Mouse (Mus musculus) heart, adult 2 months (tissue): ENCODE measurements around the gene Gm3336. TPM values are rescaled to one million over a fixed set of nuclear protein-coding genes. Genes with fewer than 3 reads are reported as not detected.
A peak's percentile ranks its signal among the peaks of the same experiment; 100 is the strongest.

ENCODE experiments used
- DNase-seq, 2 experiments: peaks; one replicate each; pipeline ENCODE4 v3.0.0; 2021
- H3K27ac ChIP-seq: fragments of 200-600 bp; 2 replicates; pipeline ENCODE4 v1.8.1; 2022
- H3K27me3 ChIP-seq: fragments of 200-500 bp; 2 replicates; pipeline ENCODE4 v1.6.1; 2012; ENCODE audit warnings: mild to moderate bottlenecking, low read length, inconsistent platforms, mixed read lengths; ENCODE audit not compliant: control insufficient read depth, insufficient read depth
- H3K36me3 ChIP-seq: fragments of 200-500 bp; 2 replicates; pipeline ENCODE4 v1.6.1; 2012; ENCODE audit warnings: low read length, inconsistent platforms; ENCODE audit not compliant: control insufficient read depth, insufficient read depth
- H3K4me1 ChIP-seq: fragments of 200-500 bp; 2 replicates; pipeline ENCODE4 v1.6.1; 2011; ENCODE audit warnings: low read length; ENCODE audit not compliant: control insufficient read depth, insufficient read depth
- H3K4me3 ChIP-seq: fragments of 200-600 bp; 2 replicates; pipeline ENCODE4 v1.8.1; 2022
- H3K79me2 ChIP-seq: fragments of 200-500 bp; replicated peaks from 2 replicates; pipeline ENCODE4 v1.6.1; 2012; ENCODE audit warnings: mild to moderate bottlenecking, inconsistent platforms, low read length, moderate library complexity, mixed read lengths; ENCODE audit not compliant: control insufficient read depth, insufficient read depth
- H3K9ac ChIP-seq: fragments of 200-500 bp; 2 replicates; pipeline ENCODE4 v1.6.1; 2012; ENCODE audit warnings: low read depth, mild to moderate bottlenecking, control low read depth, inconsistent platforms, low read length, mixed read lengths
- CTCF ChIP-seq: fragments of 200-600 bp; IDR thresholded peaks from 2 replicates; pipeline ENCODE4 v1.8.1; 2022; ENCODE audit warnings: antibody characterized with exemption, mild to moderate bottlenecking, moderate library complexity
- EP300 ChIP-seq: fragments of 200-500 bp; IDR thresholded peaks from 2 replicates; pipeline ENCODE4 v1.6.1; 2011; ENCODE audit warnings: low read depth, low read length, control low read depth; ENCODE audit not compliant: insufficient read depth
- POLR2A ChIP-seq: fragments of 200-500 bp; IDR thresholded peaks from 2 replicates; pipeline ENCODE4 v1.6.1; 2011; ENCODE audit warnings: mild to moderate bottlenecking, low read depth, low read length, control low read depth; ENCODE audit not compliant: insufficient read depth
- whole genome bisulfite sequencing: fragments of 180-500 bp; shearing (Covaris S2); methylation state at CpG from one replicate; pipeline ENCODE4 v1.1.7; 2018; 5-methylcytosine and 5-hydroxymethylcytosine counted together
- intact Hi-C: fragments of 180-260 bp; cut with DNase I; formaldehyde crosslinking; loops from one replicate; pipeline ENCODE4 v1.15.1; 2025
- polyA plus RNA-seq: library from polyadenylated mRNA; depleted of rRNA; stranded (reverse); fragments of >200 nt; gene quantifications from 2 replicates; pipeline ENCODE4 v1.2.3, GENCODE M21; 2012
- total RNA-seq, 2 experiments: library from RNA; stranded (reverse); gene quantifications; 2 replicates each; pipeline ENCODE4 v1.2.3; 2021

The Gm3336 gene
- total and polyA plus RNA-seq, 3 experiments = not detected

- Histone ChIP-seq H3K4me1 (peaks cover 10% of the 10 kb centered on the region), H3K4me3 (no peak overlapping the region), H3K36me3 (no peaks in the 10 kb centered on the region), H3K79me2 (no peaks in the 10 kb centered on the region), H3K9ac (no peak overlapping the region), H3K27ac (no peak overlapping the region), H3K27me3 (no peaks in the 10 kb centered on the region)
- no peak for DNase-seq
- WGBS = 55% methylated on average over 5 of the region's 5 CpGs
- intact Hi-C loops = no loop called here
- TF ChIP-seq EP300 (no peak), CTCF (no peak), POLR2A (no peak)
Measured at GRCm38 (mm10) chr8:70689892-70690390, 28.4 kb upstream of the Gm3336 start.

- intact Hi-C loops = no loop called here
- Histone ChIP-seq H3K36me3 (no peaks in the 10 kb centered on the region), H3K27ac (no peak overlapping the region), H3K4me3 (no peak overlapping the region), H3K4me1 (peaks cover 13% of the 10 kb centered on the region), H3K27me3 (no peaks in the 10 kb centered on the region), H3K79me2 (no peaks in the 10 kb centered on the region), H3K9ac (no peak overlapping the region)
- WGBS = 94% methylated on average over 4 of the region's 4 CpGs
- TF ChIP-seq EP300 (no peak), POLR2A (no peak), CTCF (no peak)
- DNase-seq = no peak
Measured at GRCm38 (mm10) chr8:70691230-70691629, 27.1 kb upstream of the Gm3336 start.

DNA sequence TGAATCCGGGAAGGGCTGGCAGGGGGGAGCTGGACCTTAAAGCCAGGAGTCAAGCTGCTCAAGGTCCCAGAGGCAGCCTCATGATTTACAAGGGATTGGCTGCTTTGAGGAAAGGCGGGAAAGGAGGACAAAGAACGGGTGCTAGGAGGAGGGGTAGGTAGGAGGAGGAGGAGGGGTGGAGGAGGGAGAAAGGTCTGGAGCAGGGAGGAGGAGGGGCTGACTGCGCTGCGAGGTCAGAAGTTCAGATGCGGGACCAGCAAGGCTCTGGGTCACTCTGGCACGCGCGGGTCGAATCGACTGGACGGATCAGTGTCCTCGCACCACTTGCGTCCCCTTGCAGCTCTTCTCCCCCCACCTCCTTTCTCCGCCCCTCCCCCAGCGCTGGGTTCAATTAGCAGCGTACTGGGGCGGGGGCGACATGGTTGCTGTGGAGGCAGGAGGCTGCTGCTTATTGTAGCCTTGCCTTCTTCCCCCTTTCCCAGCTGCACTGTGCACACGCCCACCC lies 26.6 kb upstream of the Gm3336 start:
- Histone ChIP-seq H3K4me3 (no peak overlapping the region), H3K36me3 (no peaks in the 10 kb centered on the region), H3K27ac (no peak overlapping the region), H3K79me2 (no peaks in the 10 kb centered on the region), H3K9ac (no peak overlapping the region), H3K4me1 (peaks cover 13% of the 10 kb centered on the region), H3K27me3 (no peaks in the 10 kb centered on the region)
- TF ChIP-seq CTCF (no peak), EP300 (no peak)
- 12% methylated on average over 18 of the region's 20 CpGs for WGBS
- intact Hi-C loops = no loop called here
- no peak for DNase-seq

GRCm38 (mm10) chr8:70693636-70694035 lies 24.7 kb upstream of the Gm3336 start:
- TF ChIP-seq POLR2A (0 out of 2 replicates have a peak, but pooled peaks have one; percentile 10), EP300 (no peak), CTCF (no peak)
- DNase-seq = no peak
- H3K36me3 ChIP-seq = peaks cover 2% of the 10 kb centered on the region; the same call in 1 of the 2 replicates
- H3K9ac ChIP-seq = no peak overlapping the region
- no peak overlapping the region for H3K27ac ChIP-seq
- H3K4me1 ChIP-seq = peaks cover 12% of the 10 kb centered on the region
- intact Hi-C loops = no loop called here
- no peak overlapping the region for H3K4me3 ChIP-seq
- H3K79me2 ChIP-seq = no peaks in the 10 kb centered on the region
- H3K27me3 ChIP-seq = no peaks in the 10 kb centered on the region
- WGBS = 27% methylated on average over 5 of the region's 5 CpGs

DNA sequence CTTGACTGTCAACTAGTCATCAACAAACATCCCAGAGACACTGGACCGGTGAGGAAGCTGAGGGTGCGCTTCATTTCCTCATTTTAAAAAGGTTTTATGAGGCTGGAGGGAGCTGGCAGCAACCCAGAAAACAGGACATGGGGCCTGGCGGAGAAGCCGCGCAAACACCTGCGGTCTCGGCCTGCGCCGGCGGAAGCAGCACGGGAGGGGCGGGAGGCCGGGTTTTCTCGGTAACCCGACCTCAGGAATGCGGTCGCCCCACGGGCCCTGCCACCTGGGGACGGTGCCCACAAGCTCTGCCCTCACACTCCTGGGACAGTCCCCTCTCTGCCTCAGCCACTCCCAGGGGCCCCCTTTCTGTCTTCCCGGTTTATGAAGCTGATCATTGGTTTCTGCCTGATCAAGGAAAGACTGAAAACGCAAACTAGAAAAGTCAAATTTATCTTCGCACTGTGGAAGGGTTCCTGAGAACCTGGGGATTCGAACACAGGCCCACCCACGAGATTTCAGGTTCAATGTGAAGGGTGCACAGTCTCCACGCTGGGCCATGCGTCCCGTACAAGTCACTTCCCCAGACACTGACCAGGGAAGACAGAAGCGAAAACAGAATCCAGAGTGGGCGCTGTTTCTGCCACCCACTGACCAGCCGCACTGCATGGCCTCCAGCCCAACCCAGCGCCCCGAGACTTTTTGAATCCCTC lies 22.9 kb upstream of the Gm3336 start:
- TF ChIP-seq EP300 (no peak), POLR2A (0 out of 2 replicates have a peak, but pooled peaks have one; percentile 11)
- H3K36me3 ChIP-seq = peaks cover 2% of the 10 kb centered on the region; the same call in 1 of the 2 replicates
- intact Hi-C loops = no loop called here
- H3K4me3 ChIP-seq = no peak overlapping the region
- DNase-seq = peak; percentile 69 to 81
- WGBS = 52% methylated on average over 32 of the region's 32 CpGs
- H3K79me2 ChIP-seq = no peaks in the 10 kb centered on the region
- H3K4me1 ChIP-seq = peaks cover 12% of the 10 kb centered on the region
- H3K9ac ChIP-seq = no peak overlapping the region
- H3K27me3 ChIP-seq = no peaks in the 10 kb centered on the region
- H3K27ac ChIP-seq = peak overlapping the region; percentile 92

DNA sequence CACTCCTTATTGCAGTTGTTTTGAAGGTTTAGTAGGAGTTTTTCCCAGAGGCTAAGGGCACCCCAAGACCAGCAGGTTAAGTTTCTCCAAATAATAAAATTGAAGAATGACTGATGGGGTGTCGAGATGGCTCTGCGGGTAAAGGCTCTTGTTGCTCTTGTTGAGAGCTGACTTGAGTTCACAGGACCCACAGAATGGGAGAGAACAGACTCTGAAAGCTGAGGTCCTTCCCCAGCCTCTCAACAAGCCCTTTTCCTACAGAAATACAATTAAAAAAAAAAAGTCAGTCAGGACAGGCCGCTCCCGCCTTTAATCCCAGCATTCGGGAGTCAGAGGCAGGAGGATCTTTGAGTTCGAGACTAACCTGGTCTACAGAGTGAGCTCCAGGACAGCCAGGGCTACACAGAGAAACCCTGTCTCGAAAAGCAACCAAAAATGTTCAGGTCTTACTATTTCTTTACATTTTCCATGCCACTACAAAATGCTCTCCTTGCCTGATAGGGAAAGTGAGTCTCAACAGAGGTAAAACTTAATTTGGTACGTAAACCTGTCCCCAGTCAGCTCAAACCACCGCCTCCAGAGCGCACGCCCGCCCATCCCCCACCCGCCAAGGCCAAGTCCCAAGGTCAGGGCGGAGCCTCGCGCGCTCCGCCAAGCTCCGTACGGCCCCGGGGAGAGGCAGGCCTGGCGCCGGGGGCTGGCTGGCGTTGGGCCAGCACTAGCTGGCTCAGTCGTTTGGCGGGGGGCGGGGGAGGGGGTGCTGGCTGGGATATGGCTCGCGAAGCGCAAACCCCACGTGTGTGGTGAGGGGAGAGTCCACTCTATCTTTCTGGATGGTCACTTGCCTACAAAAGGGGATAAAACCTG lies 22.1 kb upstream of the Gm3336 start:
- H3K27me3 ChIP-seq = no peaks in the 10 kb centered on the region
- DNase-seq = peak; percentile 81 to 84
- peak overlapping the region; percentile 92 for H3K27ac ChIP-seq
- H3K4me1 ChIP-seq = peaks cover 15% of the 10 kb centered on the region
- H3K4me3 ChIP-seq = no peak overlapping the region
- no peaks in the 10 kb centered on the region for H3K79me2 ChIP-seq
- peaks cover 2% of the 10 kb centered on the region; the same call in 1 of the 2 replicates for H3K36me3 ChIP-seq
- intact Hi-C loops = no loop called here
- 5% methylated on average over 31 of the region's 31 CpGs for WGBS
- H3K9ac ChIP-seq = peak overlapping the region; percentile 44
- 0 out of 2 replicates have a peak, but pooled peaks have one; percentile 40 for TF ChIP-seq POLR2A
- 0 out of 2 replicates have a peak, but pooled peaks have one; percentile 10 for TF ChIP-seq EP300
- TF ChIP-seq CTCF = no peak
